Mouse (Mus musculus) ES-Bruce4 (cell line): Measurements from ENCODE around the gene Vmn1r219. TPM values are rescaled to one million over a fixed set of nuclear protein-coding genes. Genes with fewer than 3 reads are reported as not detected.
"Not testable (repeated sequence)": the region's sequence is repeated elsewhere in the genome, so short reads cannot be mapped to it uniquely, and the experiment has no call there.

Experiments
- H3K27ac ChIP-seq: 2 replicates; pipeline ENCODE4 v1.5.1; 2012; ENCODE audit warnings: low read length, inconsistent platforms; ENCODE audit not compliant: insufficient read depth
- H3K27me3 ChIP-seq: 2 replicates; pipeline ENCODE4 v1.6.1; 2012; ENCODE audit warnings: mild to moderate bottlenecking, low read length, inconsistent platforms; ENCODE audit not compliant: control insufficient read depth, poor library complexity, insufficient read depth, severe bottlenecking
- H3K36me3 ChIP-seq: 2 replicates; pipeline ENCODE4 v1.6.1; 2012; ENCODE audit warnings: inconsistent platforms, mild to moderate bottlenecking, low read length, moderate library complexity; ENCODE audit not compliant: control insufficient read depth, poor library complexity, insufficient read depth, severe bottlenecking
- H3K4me1 ChIP-seq: one replicate; pipeline ENCODE4 v1.8.1; 2011; ENCODE audit warnings: low read length; ENCODE audit not compliant: control insufficient read depth, insufficient read depth
- H3K4me3 ChIP-seq: 2 replicates; pipeline ENCODE4 v1.5.1; 2011; ENCODE audit warnings: low read depth, mild to moderate bottlenecking, low read length
- H3K9ac ChIP-seq: 2 replicates; pipeline ENCODE4 v1.6.1; 2012; ENCODE audit warnings: low read depth, mild to moderate bottlenecking, inconsistent platforms; ENCODE audit not compliant: poor library complexity, severe bottlenecking
- H3K9me3 ChIP-seq: replicated peaks from 2 replicates; pipeline ENCODE4 v1.6.1; 2012; ENCODE audit warnings: mild to moderate bottlenecking, low read length, inconsistent platforms; ENCODE audit not compliant: control insufficient read depth, poor library complexity, insufficient read depth, severe bottlenecking
- CTCF ChIP-seq: IDR thresholded peaks from one replicate; pipeline ENCODE4 v1.8.1; 2011; ENCODE audit warnings: low read depth, low read length
- EP300 ChIP-seq: IDR thresholded peaks from 2 replicates; pipeline ENCODE4 v1.6.1; 2011; ENCODE audit warnings: low read depth, low read length; ENCODE audit not compliant: insufficient read depth
- POLR2A ChIP-seq: IDR thresholded peaks from one replicate; pipeline ENCODE4 v1.8.1; 2011; ENCODE audit warnings: low read length; ENCODE audit not compliant: insufficient read depth
- polyA plus RNA-seq: library from polyadenylated mRNA; stranded (reverse); fragments of >200 nt; gene quantifications from 2 replicates; pipeline ENCODE4 v1.2.4, GENCODE M21; 2011; ENCODE audit warnings: low read depth; ENCODE audit not compliant: missing spikeins, insufficient read depth, insufficient read length

Vmn1r219 gene
- not detected in 2 replicates for polyA plus RNA-seq

DNA sequence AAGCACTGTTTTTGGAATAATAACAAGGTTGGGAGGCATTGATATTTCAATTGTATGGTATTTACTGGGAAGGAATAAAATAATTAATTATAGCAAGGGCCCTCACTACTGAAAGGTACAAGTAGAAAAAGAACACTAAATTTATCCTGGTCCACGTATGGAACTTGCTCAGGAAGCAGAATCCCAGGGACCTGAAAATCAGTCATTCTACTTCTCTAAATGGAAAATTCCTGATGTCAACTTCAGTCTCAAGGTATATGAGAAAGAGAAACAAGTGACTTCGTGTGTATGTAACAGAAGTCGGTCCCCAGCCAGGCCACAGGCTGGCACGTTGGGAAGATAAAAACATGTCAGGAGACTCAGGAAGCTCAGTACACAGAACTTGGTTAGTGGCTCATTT, at the start of gene Vmn1r219:
TSS of gene Vmn1r219 (plus strand) at position 301 of the 400 bp plus-strand sequence.
- H3K9ac ChIP-seq, result no peak within 1 kb of the TSS
- H3K4me3 ChIP-seq, result no peak within 1 kb of the TSS
- H3K36me3 ChIP-seq, result no peaks in the 10 kb centered on the region
- no peak for TF ChIP-seq POLR2A
- no peak for TF ChIP-seq EP300
- no peaks in the 10 kb centered on the region for H3K27me3 ChIP-seq
- H3K9me3 ChIP-seq, result no peaks in the 10 kb centered on the region
- H3K27ac ChIP-seq, result no peak within 1 kb of the TSS
- H3K4me1 ChIP-seq, result no peaks in the 10 kb centered on the region

GRCm38 (mm10) chr13:23118126-23118525, 41.0 kb upstream of the Vmn1r219 start, which contains the start of gene Vmn1r217:
Gene Vmn1r217, minus strand, starts transcription at chr13:23118226.
- not testable (repeated sequence) for H3K9me3 ChIP-seq, H3K27me3 ChIP-seq, H3K27ac ChIP-seq, H3K4me1 ChIP-seq, H3K36me3 ChIP-seq, H3K9ac ChIP-seq, H3K4me3 ChIP-seq

- no peak overlapping the region for H3K9ac ChIP-seq
- H3K36me3 ChIP-seq, result no peaks in the 10 kb centered on the region
- no peak overlapping the region for H3K4me3 ChIP-seq
- no peaks in the 10 kb centered on the region for H3K9me3 ChIP-seq
- H3K4me1 ChIP-seq, result no peaks in the 10 kb centered on the region
- no peak overlapping the region for H3K27ac ChIP-seq
- H3K27me3 ChIP-seq, result no peaks in the 10 kb centered on the region
- no peak for TF ChIP-seq EP300
- TF ChIP-seq CTCF, result no peak
- TF ChIP-seq POLR2A, result no peak
Measured at GRCm38 (mm10) chr13:23120611-23121010, 38.5 kb upstream of the Vmn1r219 start.

DNA sequence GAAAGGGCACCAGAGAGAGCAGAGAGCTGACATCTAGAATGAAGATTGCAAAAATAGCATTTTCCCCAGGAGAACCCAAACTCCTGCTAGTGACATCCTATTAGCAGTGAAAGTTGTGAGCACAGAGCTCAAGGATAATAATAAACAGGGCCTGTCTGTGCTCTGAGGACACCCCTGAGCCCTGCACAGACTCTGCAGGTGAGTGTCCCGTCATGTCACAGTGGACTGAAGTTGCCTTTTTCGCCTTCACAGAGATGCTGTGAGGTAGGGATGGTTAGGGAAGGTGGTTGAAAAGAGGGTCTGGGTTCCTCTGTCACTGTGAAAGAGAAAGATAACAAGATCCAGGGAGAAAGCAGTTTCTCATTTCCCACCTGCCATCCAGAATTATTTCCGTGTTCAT, 26.0 kb upstream of the Vmn1r219 start, which contains the start of gene Vmn1r218:
TSS of gene Vmn1r218 (plus strand) at position 57 of the 400 bp plus-strand sequence.
- Histone ChIP-seq H3K27ac (no peak within 1 kb of the TSS), H3K4me3 (no peak within 1 kb of the TSS), H3K27me3 (no peaks in the 10 kb centered on the region), H3K9me3 (no peaks in the 10 kb centered on the region), H3K9ac (no peak within 1 kb of the TSS), H3K36me3 (no peaks in the 10 kb centered on the region), H3K4me1 (no peaks in the 10 kb centered on the region)
- no peak for TF ChIP-seq POLR2A
- TF ChIP-seq CTCF, result no peak
- TF ChIP-seq EP300, result no peak

GRCm38 (mm10) chr13:23133501-23133900, 25.6 kb upstream of the Vmn1r219 start:
- H3K27me3 ChIP-seq, result no peaks in the 10 kb centered on the region
- H3K4me1 ChIP-seq, result no peaks in the 10 kb centered on the region
- H3K36me3 ChIP-seq, result no peaks in the 10 kb centered on the region
- no peaks in the 10 kb centered on the region for H3K9me3 ChIP-seq
- H3K27ac ChIP-seq, result no peak overlapping the region
- TF ChIP-seq CTCF, result no peak
- no peak overlapping the region for H3K9ac ChIP-seq
- H3K4me3 ChIP-seq, result no peak overlapping the region

DNA sequence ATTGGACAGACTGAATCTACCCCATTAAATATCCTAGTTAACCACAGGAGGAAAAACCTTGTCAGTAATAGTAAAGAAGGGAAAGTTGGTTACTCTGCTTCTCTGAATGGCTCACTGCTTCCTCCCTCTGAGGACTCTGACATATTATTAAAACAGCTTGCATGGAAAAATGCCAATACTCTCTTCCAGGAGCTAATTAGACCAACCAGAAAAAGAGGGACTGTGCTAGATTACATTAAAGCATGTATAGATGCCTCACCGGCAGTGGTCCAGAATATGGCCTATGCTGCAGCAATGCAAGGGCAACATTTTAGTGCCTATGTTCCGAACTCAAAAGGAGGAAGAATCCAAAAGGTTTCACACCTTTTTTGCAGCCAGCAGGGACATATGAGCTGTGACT, 20.2 kb upstream of the Vmn1r219 start:
- no peaks in the 10 kb centered on the region for H3K9me3 ChIP-seq
- no peaks in the 10 kb centered on the region for H3K27me3 ChIP-seq
- H3K36me3 ChIP-seq, result no peaks in the 10 kb centered on the region
- no peak overlapping the region for H3K27ac ChIP-seq
- no peak overlapping the region for H3K4me3 ChIP-seq
- H3K9ac ChIP-seq, result no peak overlapping the region
- no peak for TF ChIP-seq CTCF
- TF ChIP-seq EP300, result no peak
- no peak for TF ChIP-seq POLR2A
- H3K4me1 ChIP-seq, result no peaks in the 10 kb centered on the region
